Mouse (Mus musculus) thymus, postnatal 25 days (tissue): Measurements from ENCODE around the gene Arf5.
A peak's percentile ranks its signal among the peaks of the same experiment; 100 is the strongest.

Source experiments
- DNase-seq: peaks from one replicate; pipeline ENCODE4 v3.0.0; 2022

The Arf5 gene

GRCm38 (mm10) chr6:28423313-28423712 lies at the start of gene Arf5:
TSS of gene Arf5 (plus strand) at chr6:28423560.
- DNase-seq = peak; percentile 97

GRCm38 (mm10) chr6:28381983-28382382 lies 41.4 kb upstream of the Arf5 start:
- DNase-seq = no peak

GRCm38 (mm10) chr6:28385169-28385568 lies 38.2 kb upstream of the Arf5 start:
- DNase-seq = no peak

GRCm38 (mm10) chr6:28389038-28389437 lies 34.3 kb upstream of the Arf5 start:
- no peak for DNase-seq

- no peak for DNase-seq
Observed at GRCm38 (mm10) chr6:28396051-28396852, 27.1 kb upstream of the Arf5 start.

GRCm38 (mm10) chr6:28396853-28397457 lies 26.4 kb upstream of the Arf5 start:
- DNase-seq = peak; percentile 21

GRCm38 (mm10) chr6:28397681-28398203 lies 25.6 kb upstream of the Arf5 start, which contains the start of gene Zfp800:
TSS of gene Zfp800 (minus strand) at chr6:28398005.
- DNase-seq = peak; percentile 34

GRCm38 (mm10) chr6:28398726-28399125 lies 24.6 kb upstream of the Arf5 start:
- no peak for DNase-seq

- DNase-seq = peak; percentile 28
Observed at GRCm38 (mm10) chr6:28399791-28400190, 23.6 kb upstream of the Arf5 start.

GRCm38 (mm10) chr6:28410053-28410452 lies 13.3 kb upstream of the Arf5 start:
- peak; percentile 5 for DNase-seq

GRCm38 (mm10) chr6:28411236-28411635 lies 12.1 kb upstream of the Arf5 start:
- DNase-seq = no peak

GRCm38 (mm10) chr6:28416981-28417380 lies 6.4 kb upstream of the Arf5 start:
- no peak for DNase-seq

- no peak for DNase-seq
Observed at GRCm38 (mm10) chr6:28418449-28418848, 4.9 kb upstream of the Arf5 start.

- DNase-seq = no peak
Observed at GRCm38 (mm10) chr6:28419673-28420072, 3.7 kb upstream of the Arf5 start.

GRCm38 (mm10) chr6:28420361-28420760 lies 3.0 kb upstream of the Arf5 start:
- DNase-seq = no peak

- DNase-seq = no peak
Observed at GRCm38 (mm10) chr6:28420865-28421264, 2.5 kb upstream of the Arf5 start.

- peak; percentile 96 for DNase-seq
Observed at GRCm38 (mm10) chr6:28421469-28422000, 1.8 kb upstream of the Arf5 start.

- no peak for DNase-seq
Observed at GRCm38 (mm10) chr6:28422651-28423290, 589 bp upstream of the Arf5 start.

- peak; percentile 63 for DNase-seq
Observed at GRCm38 (mm10) chr6:28423767-28424695, 671 bp downstream of the Arf5 start.

GRCm38 (mm10) chr6:28425019-28425418 lies 1.7 kb downstream of the Arf5 start:
- DNase-seq = no peak

- DNase-seq = peak; percentile 75
Observed at GRCm38 (mm10) chr6:28427096-28427839, 3.9 kb downstream of the Arf5 start, which contains the start of gene Fscn3. TSS of gene Fscn3 (plus strand) at chr6:28427789.
